Mouse (Mus musculus) gonadal fat pad, adult 2 months (tissue): ENCODE measurements around the gene Atp6ap1. TPM values are rescaled to one million over a fixed set of nuclear protein-coding genes. Genes with fewer than 3 reads are reported as not detected.

ENCODE experiments used
- DNase-seq: peaks from one replicate; pipeline ENCODE4 v3.0.0-alpha.2; 2012; ENCODE audit warnings: low read depth
- polyA plus RNA-seq: library from polyadenylated mRNA; depleted of rRNA; stranded (reverse); fragments of >200 nt; gene quantifications from 2 replicates; pipeline ENCODE4 v1.2.3, GENCODE M21; 2012; rRNA removed

Gene Atp6ap1
- polyA plus RNA-seq, 1 experiment = 445 TPM

GRCm38 (mm10) chrX:74304867-74305700, 8.2 kb downstream of the Atp6ap1 start, which contains the start of gene Gdi1:
Gene Gdi1 (plus strand): TSS chrX:74304998.
- no peak for DNase-seq

GRCm38 (mm10) chrX:74312540-74313464, 15.9 kb downstream of the Atp6ap1 start, which contains the start of gene Fam50a:
Gene Fam50a (plus strand): TSS chrX:74313033.
- no peak for DNase-seq

GRCm38 (mm10) chrX:74328725-74329161, 31.8 kb downstream of the Atp6ap1 start, which contains the start of gene Plxna3:
Gene Plxna3 (plus strand): TSS chrX:74329066.
- DNase-seq = no peak

- no peak for DNase-seq
Observed at GRCm38 (mm10) chrX:74329215-74329671, 32.3 kb downstream of the Atp6ap1 start.

- DNase-seq = no peak
Observed at GRCm38 (mm10) chrX:74330166-74330930, 33.5 kb downstream of the Atp6ap1 start.

- no peak for DNase-seq
Observed at GRCm38 (mm10) chrX:74352645-74353466, 56.0 kb downstream of the Atp6ap1 start.

- no peak for DNase-seq
Observed at GRCm38 (mm10) chrX:74353467-74353770, 56.5 kb downstream of the Atp6ap1 start, which contains the start of gene Lage3. Gene Lage3 (minus strand): TSS chrX:74353618.

Other genes with a start within 250 kb of the Atp6ap1 start
- 1.7 TPM in 2 replicates for gene Opn1mw, start 169.6 kb upstream of the Atp6ap1 start, polyA plus RNA-seq
- 7.8 and 16.5 TPM in 2 replicates for gene Mecp2, start 161.7 kb upstream of the Atp6ap1 start, polyA plus RNA-seq
- gene Tex28, start 129.3 kb upstream of the Atp6ap1 start, polyA plus RNA-seq = not detected in 2 replicates
- not detected in 2 replicates for gene Tktl1, start 119.8 kb upstream of the Atp6ap1 start, polyA plus RNA-seq
- 707 and 874 TPM in 2 replicates for gene Flna, start 47.3 kb upstream of the Atp6ap1 start, polyA plus RNA-seq
- gene Emd, start 42.4 kb upstream of the Atp6ap1 start, polyA plus RNA-seq = 54.6 and 56.1 TPM in 2 replicates
- gene Rpl10, start 26.3 kb upstream of the Atp6ap1 start, polyA plus RNA-seq = 2,430 and 2,738 TPM in 2 replicates
- gene Taz, start 15.2 kb upstream of the Atp6ap1 start, polyA plus RNA-seq = 160 and 171 TPM in 2 replicates
- gene Dnase1l1, start 14.8 kb upstream of the Atp6ap1 start, polyA plus RNA-seq = 26.7 and 33.1 TPM in 2 replicates
- gene Gdi1, start 7.9 kb downstream of the Atp6ap1 start, polyA plus RNA-seq = 180 and 211 TPM in 2 replicates
- gene Fam50a, start 15.9 kb downstream of the Atp6ap1 start, polyA plus RNA-seq = 13.3 and 19.5 TPM in 2 replicates
- gene Plxna3, start 32.0 kb downstream of the Atp6ap1 start, polyA plus RNA-seq = 24.7 and 30.8 TPM in 2 replicates
- 84.5 and 107 TPM in 2 replicates for gene Lage3, start 56.5 kb downstream of the Atp6ap1 start, polyA plus RNA-seq
- gene Ubl4a, start 76.1 kb downstream of the Atp6ap1 start, polyA plus RNA-seq = 47.6 and 59.2 TPM in 2 replicates
- gene Slc10a3, start 76.3 kb downstream of the Atp6ap1 start, polyA plus RNA-seq = 27.1 and 30.5 TPM in 2 replicates
- 64.3 and 70.1 TPM in 2 replicates for gene Fam3a, start 96.2 kb downstream of the Atp6ap1 start, polyA plus RNA-seq
- 20.6 and 21.6 TPM in 2 replicates for gene Ikbkg, start 96.2 kb downstream of the Atp6ap1 start, polyA plus RNA-seq
- gene G6pdx, start 132.1 kb downstream of the Atp6ap1 start, polyA plus RNA-seq = 190 and 227 TPM in 2 replicates
- not detected in 2 replicates for gene Gm6880, start 184.3 kb downstream of the Atp6ap1 start, polyA plus RNA-seq